In the genomic region with DNA sequence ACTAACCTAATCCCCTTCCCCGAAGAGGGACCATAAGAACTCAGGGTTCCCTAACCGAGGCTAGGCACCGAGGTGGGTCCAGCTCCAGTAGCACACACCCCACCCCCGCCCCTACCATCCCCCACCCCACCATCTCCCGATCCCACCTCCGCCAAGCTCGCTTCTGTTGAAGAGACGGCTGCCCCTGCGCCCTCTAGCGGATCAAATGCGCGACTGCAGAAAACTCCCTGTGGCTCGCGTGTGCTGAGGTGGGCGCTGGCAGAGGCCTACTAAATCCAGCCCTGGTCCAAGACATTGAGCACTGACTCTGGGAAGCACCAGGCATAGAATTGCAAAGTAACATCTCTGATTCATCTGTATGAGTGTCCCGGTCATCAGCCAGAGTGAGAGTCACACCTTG, we compare ENCODE assay signal across 9 mouse cellular contexts. TPM values are rescaled to one million over a fixed set of nuclear protein-coding genes. Genes with fewer than 3 reads are reported as not detected.
DNase-seq lines count a peak whose midpoint lies in the region; ATAC-seq and TF ChIP-seq lines count a peak whose summit lies in the region.
"Had no signal": no experiment of that assay in that cellular context is flagged by ENCODE, and none has a peak within 500 bp of the region (broad histone marks: within the 10 kb centered on the region; RNA-seq: fewer than 3 reads in every experiment).

No protein-coding gene starts in this region.

- peaks cover 53% of the 10 kb centered on the region for H3K27me3 ChIP-seq in intestine, postnatal 0 days (replicated peaks; ENCODE audit: control insufficient read depth, insufficient read depth, low read length)
- H3K27me3 ChIP-seq in intestine, embryonic 15.5 days (replicated peaks): peaks cover 66% of the 10 kb centered on the region
- peaks cover 70% of the 10 kb centered on the region for H3K27me3 ChIP-seq in embryonic facial prominence, embryonic 10.5 days (replicated peaks; ENCODE audit: low read depth, poor library complexity, severe bottlenecking)
- peaks cover 88% of the 10 kb centered on the region for H3K27me3 ChIP-seq in limb, embryonic 10.5 days (ENCODE audit: low read depth, poor library complexity, severe bottlenecking)
- H3K27me3 ChIP-seq in myocyte (ENCODE audit: control insufficient read depth, insufficient read depth, insufficient read length): peaks cover 85% of the 10 kb centered on the region

- no peak overlapping the region for H3K4me2 ChIP-seq in intestine, postnatal 0 days (replicated peaks; ENCODE audit: low read depth)
- no peak overlapping the region for H3K4me2 ChIP-seq in intestine, embryonic 15.5 days (replicated peaks)
- peak overlapping the region; percentile 29 for H3K4me2 ChIP-seq in myocyte (ENCODE audit: low read depth)

- peak; percentile 80 for TF ChIP-seq CTCF in intestine, postnatal 0 days (IDR thresholded peaks at IDR 0.05; ENCODE audit: low read depth)

- ATAC-seq in intestine, postnatal 0 days: no peak
- ATAC-seq in intestine, embryonic 15.5 days: no peak; the same call in 1 of the 2 replicates

- H3K27ac ChIP-seq in intestine, postnatal 0 days (ENCODE audit: low read depth, low read length): no peak overlapping the region
- H3K27ac ChIP-seq in intestine, embryonic 15.5 days: no peak overlapping the region
- H3K27ac ChIP-seq in embryonic facial prominence, embryonic 10.5 days (replicated peaks): no peak overlapping the region
- H3K27ac ChIP-seq in limb, embryonic 10.5 days: no peak overlapping the region

- intact Hi-C loops in heart, postnatal 10 days (cut with DNase I): loop anchor here (1.0 kb wide), 1 partner anchor 97 kb away; no protein-coding TSS in a partner anchor

- H3K4me3 ChIP-seq in intestine, postnatal 0 days (ENCODE audit: low read depth, low read length): no peak overlapping the region
- no peak overlapping the region for H3K4me3 ChIP-seq in intestine, embryonic 15.5 days (replicated peaks)
- 0 out of 2 replicates have a peak overlapping the region, but pooled peaks have one; percentile 61 for H3K4me3 ChIP-seq in embryonic facial prominence, embryonic 10.5 days
- no peak overlapping the region for H3K4me3 ChIP-seq in limb, embryonic 10.5 days
- no peak overlapping the region for H3K4me3 ChIP-seq in myocyte

- no peak overlapping the region for H3K9ac ChIP-seq in intestine, postnatal 0 days (ENCODE audit: low read depth, low read length)
- no peak overlapping the region for H3K9ac ChIP-seq in intestine, embryonic 15.5 days

- 3% methylated on average over 16 of the region's 16 CpGs for WGBS in intestine, postnatal 0 days
- 2% methylated on average over 16 of the region's 16 CpGs for WGBS in intestine, embryonic 15.5 days
- 3% methylated on average over 16 of the region's 16 CpGs for WGBS in embryonic facial prominence, embryonic 10.5 days
- WGBS in limb, embryonic 10.5 days: 4% methylated on average over 16 of the region's 16 CpGs

- no peak overlapping the region for H3ac ChIP-seq in myocyte (ENCODE audit: control insufficient read depth, insufficient read length)

- no peaks in the 10 kb centered on the region for H3K9me3 ChIP-seq in intestine, postnatal 0 days (ENCODE audit: control insufficient read depth)
- no peaks in the 10 kb centered on the region for H3K9me3 ChIP-seq in intestine, embryonic 15.5 days
- no peaks in the 10 kb centered on the region for H3K9me3 ChIP-seq in embryonic facial prominence, embryonic 10.5 days
- no peaks in the 10 kb centered on the region for H3K9me3 ChIP-seq in limb, embryonic 10.5 days (replicated peaks)

- peak; percentile 76 for DNase-seq in adrenal gland, postnatal 10 days
- peak; percentile 82 for DNase-seq in embryonic facial prominence, embryonic 10.5 days (ENCODE audit: low spot score)
- DNase-seq in heart, postnatal 10 days: peak; percentile 65 to 83
- DNase-seq in limb, embryonic 10.5 days (ENCODE audit: low spot score): peak; percentile 85
- DNase-seq in testis, postnatal 10 days (ENCODE audit: low spot score): peak; percentile 82

- H3K79me2 ChIP-seq in myocyte (ENCODE audit: control insufficient read depth, insufficient read depth): no peaks in the 10 kb centered on the region

- TF ChIP-seq POLR2A in myocyte (IDR thresholded peaks at IDR 0.05; ENCODE audit: insufficient read length, low read depth): no peak

- H3K4me1 ChIP-seq in intestine, postnatal 0 days (replicated peaks; ENCODE audit: control insufficient read depth, insufficient read depth, low read length): no peaks in the 10 kb centered on the region
- H3K4me1 ChIP-seq in intestine, embryonic 15.5 days (replicated peaks): peaks cover 15% of the 10 kb centered on the region; the same call in 1 of the 2 replicates
- peaks cover 24% of the 10 kb centered on the region for H3K4me1 ChIP-seq in embryonic facial prominence, embryonic 10.5 days
- H3K4me1 ChIP-seq in limb, embryonic 10.5 days: peaks cover 21% of the 10 kb centered on the region

- no peaks in the 10 kb centered on the region for H3K36me3 ChIP-seq in intestine, postnatal 0 days (ENCODE audit: control insufficient read depth, insufficient read depth)
- no peaks in the 10 kb centered on the region for H3K36me3 ChIP-seq in intestine, embryonic 15.5 days
- no peaks in the 10 kb centered on the region for H3K36me3 ChIP-seq in embryonic facial prominence, embryonic 10.5 days (replicated peaks)
- no peaks in the 10 kb centered on the region for H3K36me3 ChIP-seq in limb, embryonic 10.5 days
- H3K36me3 ChIP-seq in myocyte (ENCODE audit: control insufficient read depth, insufficient read depth): no peaks in the 10 kb centered on the region

TF ChIP-seq in myocyte, 11 proteins besides CTCF, POLR2A, EP300 and RAD21:
- TF ChIP-seq TCF12 (IDR thresholded peaks at IDR 0.05; ENCODE audit: insufficient read depth, poor library complexity, severe bottlenecking): no peak
- no peak for TF ChIP-seq MAX (IDR thresholded peaks at IDR 0.05; ENCODE audit: low read depth)
- TF ChIP-seq TCF3 (IDR thresholded peaks at IDR 0.05; ENCODE audit: insufficient read length, low read depth): no peak
- no peak for TF ChIP-seq E2F4 (IDR thresholded peaks at IDR 0.05; ENCODE audit: insufficient read depth)
- TF ChIP-seq POLR2AphosphoS2 (IDR thresholded peaks at IDR 0.05; ENCODE audit: insufficient read length, low read depth): no peak
- TF ChIP-seq USF1 (IDR thresholded peaks at IDR 0.05; ENCODE audit: low read depth): no peak
- no peak for TF ChIP-seq MYOG (IDR thresholded peaks at IDR 0.05; ENCODE audit: control insufficient read depth in 1 of 3, insufficient read depth in 1 of 3, insufficient read length in 2 of 3, low read depth in 2 of 3)
- no peak for TF ChIP-seq MYOD1 (IDR thresholded peaks at IDR 0.05; ENCODE audit: control insufficient read depth in 1 of 3, insufficient read length in 2 of 3, low read depth in 2 of 3)
- TF ChIP-seq REST (IDR thresholded peaks at IDR 0.05; ENCODE audit: insufficient read depth, insufficient read length): no peak
- TF ChIP-seq SRF (IDR thresholded peaks at IDR 0.05; ENCODE audit: control insufficient read depth, insufficient read length, low read depth): no peak
- no peak for TF ChIP-seq CEBPB (IDR thresholded peaks at IDR 0.05; ENCODE audit: insufficient read depth, poor library complexity, severe bottlenecking)

RNA-seq across cellular contexts. Expression of gene Elfn2, which starts 1.5 kb away (rescaled TPM):
- polyA plus RNA-seq in intestine, postnatal 0 days (2015; fragmentation: Nextera tagmentation; extraction: Ambion mirVana): 0.10 and 0.17 TPM in 2 replicates
- polyA plus RNA-seq in intestine, embryonic 15.5 days (2015; fragmentation: Nextera tagmentation; extraction: Ambion mirVana): 0.08 and 0.29 TPM in 2 replicates
- 1 to 10 TPM; 2.5 to 2.9 TPM for total RNA-seq in adrenal gland, postnatal 10 days (2021)
- 0.05 and 0.16 TPM in 2 replicates for polyA plus RNA-seq in embryonic facial prominence, embryonic 10.5 days (2016; fragmentation: Nextera tagmentation; extraction: Ambion mirVana)
- 1 to 10 TPM; 1.2 TPM for total RNA-seq in heart, postnatal 10 days (2021)
- polyA plus RNA-seq in limb, embryonic 10.5 days (2016; fragmentation: Nextera tagmentation; extraction: Ambion mirVana): not detected in 2 replicates
- 0.07 TPM for polyA plus RNA-seq in myocyte (2012; fragmentation: generic; extraction: Trizol)
- polyA plus RNA-seq: liver, embryonic 16.5 days had no signal

RNA-seq across cellular contexts. Expression of gene Mfng, which starts 53.2 kb away (rescaled TPM):
- 7.2 and 7.6 TPM in 2 replicates for polyA plus RNA-seq in intestine, postnatal 0 days (2015; fragmentation: Nextera tagmentation; extraction: Ambion mirVana)
- 19.7 and 20.4 TPM in 2 replicates for polyA plus RNA-seq in intestine, embryonic 15.5 days (2015; fragmentation: Nextera tagmentation; extraction: Ambion mirVana)
- 10 to 100 TPM; 15.5 to 17.7 TPM for total RNA-seq in adrenal gland, postnatal 10 days (2021)
- polyA plus RNA-seq in embryonic facial prominence, embryonic 10.5 days (2016; fragmentation: Nextera tagmentation; extraction: Ambion mirVana): 36.4 and 39.0 TPM in 2 replicates
- 10 to 100 TPM; 19.3 to 24.0 TPM for total RNA-seq in heart, postnatal 10 days (2021)
- 11.1 and 13.1 TPM in 2 replicates for polyA plus RNA-seq in limb, embryonic 10.5 days (2016; fragmentation: Nextera tagmentation; extraction: Ambion mirVana)
- polyA plus RNA-seq in myocyte (2012; fragmentation: generic; extraction: Trizol): 0.06 TPM
